Mouse (Mus musculus): ENCODE measurements at regions not wholly inside any gene's neighbourhood (a gene's known extent, or its start where the extent isn't known, plus 50 kb on each side); places are given as distances from the start of the nearest gene placed in this dataset.
A peak's percentile ranks its signal among the peaks of the same experiment; 100 is the strongest.
"Not testable (repeated sequence)": the region's sequence is repeated elsewhere in the genome, so short reads cannot be mapped to it uniquely, and the experiment has no call there.

DNA sequence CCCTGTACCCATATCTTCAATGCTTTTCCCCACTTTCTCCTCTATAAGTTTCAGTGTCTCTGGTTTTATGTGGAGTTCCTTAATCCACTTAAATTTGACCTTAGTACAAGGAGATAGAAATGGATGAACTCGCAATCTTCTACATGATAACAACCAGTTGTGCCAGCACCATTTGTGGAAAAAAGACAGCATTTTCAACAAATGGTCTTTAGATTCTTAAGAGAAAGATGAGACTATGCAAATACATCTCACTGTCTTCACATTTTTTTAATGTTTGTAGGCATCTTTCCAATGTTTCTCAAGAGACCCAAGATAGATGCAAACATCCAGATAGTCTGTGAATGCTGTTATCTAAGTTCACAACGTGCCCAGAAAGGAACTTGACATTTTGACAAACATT, 171.0 kb upstream of the Cdh7 start:
- DNase-seq (ENCODE audit: low read depth, low spot score) = not testable (repeated sequence)

GRCm38 (mm10) chr1:109850591-109850990, 131.6 kb upstream of the Cdh7 start:
- no peak for DNase-seq (ENCODE audit: low read depth, low spot score)

- DNase-seq (ENCODE audit: low read depth, low spot score) = no peak
Observed at GRCm38 (mm10) chr1:109898652-109899051, 83.6 kb upstream of the Cdh7 start.

GRCm38 (mm10) chr1:109929483-109930255, 52.6 kb upstream of the Cdh7 start:
- peak; percentile 11 for DNase-seq (ENCODE audit: low read depth, low spot score)
